Mouse (Mus musculus) T-helper 17 cell (primary cell): ENCODE data around the gene Myo1h.

Experiments
- in situ Hi-C, 2 experiments: fragments of 300-600 bp; cut with MboI, MseI; formaldehyde crosslinking; loops; 1 replicate in 1 of 2; 2 replicates in 1 of 2; pipeline ENCODE4 v1.15.1; 2025; ENCODE audit warnings: high pct_unique_total_duplicates in 2 of 2

Myo1h gene

GRCm38 (mm10) chr5:114383184-114383904 lies 94.4 kb downstream of the Myo1h start:
- in situ Hi-C loops: loop anchor here (5.0 kb wide), 1 partner anchor 71 kb away; no protein-coding TSS in a partner anchor

GRCm38 (mm10) chr5:114384448-114384847 lies 95.5 kb downstream of the Myo1h start:
- in situ Hi-C loops: loop anchor here (5.0 kb wide), 1 partner anchor 72 kb away; no protein-coding TSS in a partner anchor

GRCm38 (mm10) chr5:114393169-114393568 lies 104.2 kb downstream of the Myo1h start:
- in situ Hi-C loops: no loop called here

- in situ Hi-C loops: no loop called here
Observed at GRCm38 (mm10) chr5:114406592-114406991, 117.6 kb downstream of the Myo1h start.

GRCm38 (mm10) chr5:114407269-114407668 lies 118.3 kb downstream of the Myo1h start:
- in situ Hi-C loops: no loop called here

GRCm38 (mm10) chr5:114407810-114408209 lies 118.8 kb downstream of the Myo1h start:
- in situ Hi-C loops: no loop called here

GRCm38 (mm10) chr5:114408846-114409245 lies 119.9 kb downstream of the Myo1h start:
- in situ Hi-C loops: no loop called here

GRCm38 (mm10) chr5:114410429-114410828 lies 121.5 kb downstream of the Myo1h start:
- in situ Hi-C loops: no loop called here

GRCm38 (mm10) chr5:114412361-114412998 lies 123.5 kb downstream of the Myo1h start:
- in situ Hi-C loops: no loop called here

- in situ Hi-C loops: no loop called here
Observed at GRCm38 (mm10) chr5:114413067-114413735, 124.2 kb downstream of the Myo1h start.
